Comparison of ENCODE assay signal across 24 mouse cellular contexts in the genomic region with DNA sequence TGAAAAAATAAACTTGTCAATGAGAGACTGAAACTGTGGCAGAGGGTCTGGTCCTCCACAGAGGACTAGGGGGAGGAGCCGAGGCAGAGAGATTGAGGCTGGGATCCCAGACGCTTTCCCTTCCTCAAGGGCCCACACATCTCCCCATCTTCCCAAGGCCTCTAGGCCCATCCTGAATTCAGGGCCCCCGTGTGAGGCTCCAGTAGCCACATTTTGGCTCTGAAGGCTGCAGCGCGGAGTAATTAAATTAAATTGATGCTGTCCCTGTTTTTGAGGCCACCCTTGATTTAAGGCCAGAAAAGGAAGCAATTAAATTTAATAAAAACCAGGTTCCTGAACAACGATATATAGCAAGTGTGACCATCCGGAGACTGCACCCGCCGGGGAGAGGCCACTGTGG.
A peak's percentile ranks its signal among the peaks of the same experiment; 100 is the strongest.
DNase-seq lines count a peak whose midpoint lies in the region; ATAC-seq lines count a peak whose summit lies in the region.
"Had no signal": no experiment of that assay in that cellular context is flagged by ENCODE, and none has a peak within 500 bp of the region (broad histone marks: within the 10 kb centered on the region; RNA-seq: fewer than 3 reads in every experiment).

No protein-coding gene starts in this region.

- intact Hi-C loops in heart, postnatal 25 days (cut with DNase I) = no loop called here

- H3K36me3 ChIP-seq in forebrain, embryonic 13.5 days (ENCODE audit: poor library complexity, severe bottlenecking) = peaks cover 1% of the 10 kb centered on the region; the same call in 1 of the 2 replicates
- no peaks in the 10 kb centered on the region for H3K36me3 ChIP-seq in forebrain, embryonic 11.5 days (ENCODE audit: control insufficient read depth, insufficient read depth, low read length)
- H3K36me3 ChIP-seq in midbrain, embryonic 10.5 days = no peaks in the 10 kb centered on the region
- H3K36me3 ChIP-seq in midbrain, embryonic 15.5 days (replicated peaks) = no peaks in the 10 kb centered on the region
- no peaks in the 10 kb centered on the region for H3K36me3 ChIP-seq in embryonic facial prominence, embryonic 14.5 days (ENCODE audit: control insufficient read depth, insufficient read depth, low read length)
- H3K36me3 ChIP-seq in limb, embryonic 12.5 days = peaks cover 2% of the 10 kb centered on the region; the same call in 1 of the 2 replicates
- H3K36me3 ChIP-seq: heart, embryonic 12.5 days; hindbrain, embryonic 15.5 days; kidney, embryonic 15.5 days; liver, embryonic 15.5 days; neural tube, embryonic 13.5 days had no signal

- no peaks in the 10 kb centered on the region for H3K9me3 ChIP-seq in forebrain, embryonic 13.5 days (replicated peaks)
- H3K9me3 ChIP-seq in forebrain, embryonic 11.5 days (ENCODE audit: control insufficient read depth, low read length) = no peaks in the 10 kb centered on the region
- H3K9me3 ChIP-seq in midbrain, embryonic 10.5 days (replicated peaks) = no peaks in the 10 kb centered on the region
- no peaks in the 10 kb centered on the region for H3K9me3 ChIP-seq in midbrain, embryonic 15.5 days
- no peaks in the 10 kb centered on the region for H3K9me3 ChIP-seq in embryonic facial prominence, embryonic 14.5 days (ENCODE audit: control insufficient read depth, low read length)
- no peaks in the 10 kb centered on the region for H3K9me3 ChIP-seq in limb, embryonic 12.5 days
- H3K9me3 ChIP-seq: heart, embryonic 12.5 days; hindbrain, embryonic 15.5 days; kidney, embryonic 15.5 days; liver, embryonic 15.5 days; neural tube, embryonic 13.5 days had no signal

- ATAC-seq in forebrain, embryonic 13.5 days = no peak
- no peak for ATAC-seq in forebrain, embryonic 11.5 days (replicated peaks; ENCODE audit: low FRiP score)
- ATAC-seq in midbrain, embryonic 15.5 days (replicated peaks) = no peak
- ATAC-seq in embryonic facial prominence, embryonic 14.5 days (ENCODE audit: low read depth) = no peak
- ATAC-seq in limb, embryonic 12.5 days (ENCODE audit: insufficient number of reproducible peaks, insufficient read depth, low FRiP score, low TSS enrichment, low read depth) = no peak
- ATAC-seq: CD4-positive, CD25-positive, alpha-beta regulatory T cell, adult 4 months had no signal

- peak overlapping the region; percentile 44; the same call in 1 of the 2 replicates for H3K27ac ChIP-seq in forebrain, embryonic 13.5 days
- no peak overlapping the region for H3K27ac ChIP-seq in forebrain, embryonic 11.5 days (ENCODE audit: low read depth, low read length)
- peak overlapping the region; percentile 74; the same call in 1 of the 2 replicates for H3K27ac ChIP-seq in midbrain, embryonic 10.5 days (replicated peaks)
- H3K27ac ChIP-seq in midbrain, embryonic 15.5 days = no peak overlapping the region
- no peak overlapping the region for H3K27ac ChIP-seq in embryonic facial prominence, embryonic 14.5 days (replicated peaks; ENCODE audit: low read depth, low read length)
- H3K27ac ChIP-seq in limb, embryonic 12.5 days = no peak overlapping the region
- H3K27ac ChIP-seq: heart, adult 2 months; hindbrain, embryonic 15.5 days; kidney, embryonic 15.5 days; liver, embryonic 15.5 days had no signal

- DNase-seq in forebrain, embryonic 11.5 days (ENCODE audit: low spot score) = no peak
- DNase-seq in midbrain, embryonic 10.5 days (ENCODE audit: low spot score) = no peak
- DNase-seq in embryonic facial prominence, embryonic 14.5 days (ENCODE audit: low spot score) = no peak
- DNase-seq in heart, adult 11 months = no peak
- no peak for DNase-seq in heart, postnatal 25 days (ENCODE audit: low spot score)
- DNase-seq: adrenal gland, postnatal 25 days; cerebellum, adult 11-12 months; cerebellum, adult 9-11 months; gastrocnemius, postnatal 25 days; heart, adult 2 months; layer of hippocampus, postnatal 36 days; left cerebral cortex, postnatal 4 days; lung, embryonic 14.5 days; lung, postnatal 14 days; thymus, postnatal 4 days had no signal

- no peak overlapping the region for H3K4me3 ChIP-seq in forebrain, embryonic 13.5 days
- H3K4me3 ChIP-seq in forebrain, embryonic 11.5 days (ENCODE audit: low read depth, low read length) = no peak overlapping the region
- H3K4me3 ChIP-seq in midbrain, embryonic 10.5 days = no peak overlapping the region
- no peak overlapping the region for H3K4me3 ChIP-seq in midbrain, embryonic 15.5 days
- no peak overlapping the region for H3K4me3 ChIP-seq in embryonic facial prominence, embryonic 14.5 days (ENCODE audit: low read depth, low read length)
- no peak overlapping the region for H3K4me3 ChIP-seq in limb, embryonic 12.5 days (replicated peaks)
- H3K4me3 ChIP-seq: heart, adult 2 months; heart, embryonic 12.5 days; hindbrain, embryonic 15.5 days; kidney, embryonic 15.5 days; liver, embryonic 15.5 days; neural tube, embryonic 13.5 days had no signal

- 0 out of 2 replicates have a peak, but pooled peaks cover 1% of the 10 kb centered on the region for H3K27me3 ChIP-seq in forebrain, embryonic 13.5 days
- H3K27me3 ChIP-seq in forebrain, embryonic 11.5 days (ENCODE audit: control insufficient read depth, insufficient read depth, low read length) = no peaks in the 10 kb centered on the region
- H3K27me3 ChIP-seq in midbrain, embryonic 10.5 days (ENCODE audit: low read depth, poor library complexity, severe bottlenecking) = peaks cover 92% of the 10 kb centered on the region
- H3K27me3 ChIP-seq in midbrain, embryonic 15.5 days (replicated peaks) = no peaks in the 10 kb centered on the region; the same call in 1 of the 2 replicates
- peaks cover 15% of the 10 kb centered on the region for H3K27me3 ChIP-seq in embryonic facial prominence, embryonic 14.5 days (replicated peaks; ENCODE audit: control insufficient read depth, insufficient read depth, low read length)
- peaks cover 11% of the 10 kb centered on the region; the same call in 1 of the 2 replicates for H3K27me3 ChIP-seq in limb, embryonic 12.5 days
- H3K27me3 ChIP-seq: heart, embryonic 12.5 days; hindbrain, embryonic 15.5 days had no signal

- WGBS in forebrain, embryonic 13.5 days = 52% methylated on average over 9 of the region's 9 CpGs
- 50% methylated on average over 9 of the region's 9 CpGs for WGBS in forebrain, embryonic 11.5 days
- WGBS in midbrain, embryonic 10.5 days = 63% methylated on average over 9 of the region's 9 CpGs
- 71% methylated on average over 9 of the region's 9 CpGs for WGBS in midbrain, embryonic 15.5 days
- 37% methylated on average over 9 of the region's 9 CpGs for WGBS in embryonic facial prominence, embryonic 14.5 days
- WGBS in limb, embryonic 12.5 days = 11% methylated on average over 9 of the region's 9 CpGs

- H3K4me2 ChIP-seq in forebrain, embryonic 13.5 days = no peak overlapping the region
- H3K4me2 ChIP-seq in forebrain, embryonic 11.5 days (ENCODE audit: low read depth, low read length, severe bottlenecking) = no peak overlapping the region
- no peak overlapping the region for H3K4me2 ChIP-seq in midbrain, embryonic 15.5 days
- no peak overlapping the region for H3K4me2 ChIP-seq in embryonic facial prominence, embryonic 14.5 days (ENCODE audit: low read depth, low read length)
- H3K4me2 ChIP-seq in limb, embryonic 12.5 days = peak overlapping the region; percentile 35
- H3K4me2 ChIP-seq: heart, embryonic 12.5 days; hindbrain, embryonic 15.5 days; liver, embryonic 15.5 days; lung, embryonic 14.5 days; neural tube, embryonic 13.5 days had no signal

- 0 out of 2 replicates have a peak overlapping the region, but pooled peaks have one; percentile 28 for H3K9ac ChIP-seq in forebrain, embryonic 13.5 days
- no peak overlapping the region for H3K9ac ChIP-seq in forebrain, embryonic 11.5 days (ENCODE audit: low read length)
- no peak overlapping the region for H3K9ac ChIP-seq in midbrain, embryonic 15.5 days
- H3K9ac ChIP-seq in embryonic facial prominence, embryonic 14.5 days (ENCODE audit: low read depth, low read length) = 0 out of 2 replicates have a peak overlapping the region, but pooled peaks have one; percentile 11
- no peak overlapping the region for H3K9ac ChIP-seq in limb, embryonic 12.5 days (replicated peaks)
- H3K9ac ChIP-seq: heart, embryonic 12.5 days; hindbrain, embryonic 15.5 days; kidney, embryonic 15.5 days; liver, embryonic 15.5 days; lung, embryonic 14.5 days; neural tube, embryonic 13.5 days had no signal

- H3K4me1 ChIP-seq in forebrain, embryonic 13.5 days = peaks cover 75% of the 10 kb centered on the region
- H3K4me1 ChIP-seq in forebrain, embryonic 11.5 days (replicated peaks; ENCODE audit: control insufficient read depth, insufficient read depth, low read length) = peaks cover 41% of the 10 kb centered on the region
- H3K4me1 ChIP-seq in midbrain, embryonic 10.5 days = peaks cover 77% of the 10 kb centered on the region
- H3K4me1 ChIP-seq in midbrain, embryonic 15.5 days = peaks cover 31% of the 10 kb centered on the region
- H3K4me1 ChIP-seq in embryonic facial prominence, embryonic 14.5 days (ENCODE audit: control insufficient read depth, insufficient read depth, low read length) = peaks cover 37% of the 10 kb centered on the region
- peaks cover 92% of the 10 kb centered on the region for H3K4me1 ChIP-seq in limb, embryonic 12.5 days (replicated peaks)

Comparison
In these comparisons a context has a peak if more than half of its experiments do, and no peak if none do; other contexts are left out.
1. H3K27ac ChIP-seq: peak in forebrain, embryonic 13.5 days (single experiment) and midbrain, embryonic 10.5 days (single experiment); none in forebrain, embryonic 11.5 days (single experiment), midbrain, embryonic 15.5 days (single experiment), embryonic facial prominence, embryonic 14.5 days (single experiment) and limb, embryonic 12.5 days (single experiment).
2. H3K9ac ChIP-seq: peak in forebrain, embryonic 13.5 days (single experiment) and embryonic facial prominence, embryonic 14.5 days (single experiment); none in forebrain, embryonic 11.5 days (single experiment), midbrain, embryonic 15.5 days (single experiment) and limb, embryonic 12.5 days (single experiment).